Mouse (Mus musculus) heart, embryonic 16.5 days (tissue): ENCODE measurements at regions not wholly inside any gene's neighbourhood (a gene's known extent, or its start where the extent isn't known, plus 50 kb on each side); places are given as distances from the start of the nearest gene placed in this dataset.
A peak's percentile ranks its signal among the peaks of the same experiment; 100 is the strongest.

Experiments used
- ATAC-seq: fragments of 200-750 bp; cut with Nextera tagmentation; replicated peaks from 2 replicates; pipeline ENCODE4 v1.8.0; 2017; ENCODE audit warnings: moderate number of reproducible peaks; ENCODE audit not compliant: insufficient read depth, low FRiP score; ENCODE audit errors: extremely low read depth
- H3K27ac ChIP-seq: fragments of 300-500 bp; sonication (generic); 2 replicates; pipeline ENCODE4 v1.5.1; 2014; ENCODE audit warnings: mild to moderate bottlenecking, low read length, control low read depth, moderate library complexity
- H3K27me3 ChIP-seq: fragments of 300-500 bp; sonication (generic); 2 replicates; pipeline ENCODE4 v1.6.1; 2014; ENCODE audit warnings: low read length, mixed read lengths; ENCODE audit not compliant: control insufficient read depth, insufficient read depth
- H3K36me3 ChIP-seq: fragments of 300-500 bp; sonication (generic); 2 replicates; pipeline ENCODE4 v1.6.1; 2014; ENCODE audit not compliant: control insufficient read depth, insufficient read depth
- H3K4me1 ChIP-seq: fragments of 300-500 bp; sonication (generic); 2 replicates; pipeline ENCODE4 v1.6.1; 2014; ENCODE audit warnings: low read length, mixed read lengths; ENCODE audit not compliant: control insufficient read depth, insufficient read depth
- H3K4me2 ChIP-seq: fragments of 300-500 bp; sonication (generic); 2 replicates; pipeline ENCODE4 v1.6.1; 2014; ENCODE audit warnings: low read depth, mild to moderate bottlenecking, control low read depth, low read length
- H3K4me3 ChIP-seq: fragments of 300-500 bp; sonication (generic); 2 replicates; pipeline ENCODE4 v1.5.1; 2014; ENCODE audit warnings: mild to moderate bottlenecking, control low read depth, low read length
- H3K9ac ChIP-seq: fragments of 300-500 bp; sonication (generic); 2 replicates; pipeline ENCODE4 v1.6.1; 2014; ENCODE audit warnings: low read length, control low read depth
- H3K9me3 ChIP-seq: fragments of 300-500 bp; sonication (generic); replicated peaks from 2 replicates; pipeline ENCODE4 v1.6.1; 2016; ENCODE audit warnings: low read length; ENCODE audit not compliant: control insufficient read depth
- WGBS: fragments of 180-500 bp; shearing (Covaris S2); extraction: QIAGEN DNeasy Blood & Tissue Kit; methylation state at CpG from one replicate; pipeline ENCODE4 v1.1.7; 2014; 5-methylcytosine and 5-hydroxymethylcytosine counted together

DNA sequence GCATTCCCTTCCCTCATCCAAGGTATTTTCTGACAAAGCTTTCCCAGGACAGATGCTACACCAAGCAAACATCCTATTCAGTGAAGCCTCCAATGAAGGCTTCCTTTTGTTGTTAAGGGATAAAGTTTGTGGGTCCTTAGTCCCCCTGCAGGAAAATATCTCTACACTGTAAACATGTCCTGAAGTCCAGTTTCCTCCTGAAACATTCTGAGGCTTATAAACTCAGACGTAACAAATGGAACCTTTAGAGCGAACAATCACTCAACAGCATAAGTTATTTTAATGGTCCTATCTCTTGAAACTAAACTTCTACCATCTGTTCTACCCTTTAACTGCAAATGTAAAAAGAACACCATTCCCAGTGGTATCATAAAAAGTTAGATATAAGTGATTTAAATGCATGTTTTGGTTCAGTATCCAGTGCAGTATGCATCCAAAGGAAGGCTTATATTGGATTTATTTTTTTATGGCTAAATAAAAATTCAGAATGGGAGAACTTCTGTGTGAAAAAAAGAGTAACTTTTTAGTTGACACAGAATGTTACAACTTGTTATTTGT, 115.1 kb upstream of the Tapt1 start:
- H3K4me3 ChIP-seq, result no peak overlapping the region
- H3K27me3 ChIP-seq, result no peaks in the 10 kb centered on the region
- ATAC-seq, result no peak
- 72% methylated on average over 2 of the region's 2 CpGs for WGBS
- no peak overlapping the region for H3K9ac ChIP-seq
- no peak overlapping the region for H3K4me2 ChIP-seq
- no peaks in the 10 kb centered on the region for H3K4me1 ChIP-seq
- no peaks in the 10 kb centered on the region for H3K36me3 ChIP-seq
- H3K9me3 ChIP-seq, result no peaks in the 10 kb centered on the region
- H3K27ac ChIP-seq, result no peak overlapping the region

DNA sequence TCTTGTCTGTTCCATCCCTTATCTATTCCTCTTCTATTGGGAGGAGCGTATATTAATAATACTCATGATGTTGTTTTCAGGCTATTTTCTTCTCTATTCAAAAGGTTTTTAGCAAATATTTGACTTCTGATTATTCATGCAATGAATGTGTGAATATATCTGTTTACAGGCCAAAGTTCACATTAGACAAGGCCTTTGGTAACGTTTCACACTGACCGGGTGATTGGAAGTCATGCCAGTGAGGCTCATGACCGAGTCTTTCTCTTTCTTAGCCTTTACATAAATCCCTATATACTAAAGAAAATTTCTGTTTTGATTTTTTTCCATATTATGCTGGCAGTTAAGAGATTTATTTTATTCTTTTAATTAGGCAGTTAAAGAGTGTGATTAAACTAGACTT, 112.2 kb upstream of the Tapt1 start:
- Histone ChIP-seq H3K36me3 (no peaks in the 10 kb centered on the region), H3K27me3 (no peaks in the 10 kb centered on the region), H3K9me3 (no peaks in the 10 kb centered on the region), H3K4me2 (no peak overlapping the region), H3K9ac (no peak overlapping the region), H3K4me3 (no peak overlapping the region), H3K4me1 (no peaks in the 10 kb centered on the region), H3K27ac (no peak overlapping the region)
- no peak for ATAC-seq
- 81% methylated on average over 4 of the region's 4 CpGs for WGBS

GRCm38 (mm10) chr5:44335756-44336155, 109.3 kb upstream of the Tapt1 start:
- no peaks in the 10 kb centered on the region for H3K9me3 ChIP-seq
- H3K27me3 ChIP-seq, result no peaks in the 10 kb centered on the region
- H3K9ac ChIP-seq, result no peak overlapping the region
- no peak for ATAC-seq
- no peak overlapping the region for H3K4me3 ChIP-seq
- 79% methylated on average over 5 of the region's 5 CpGs for WGBS
- no peaks in the 10 kb centered on the region for H3K36me3 ChIP-seq
- no peaks in the 10 kb centered on the region for H3K4me1 ChIP-seq
- no peak overlapping the region for H3K4me2 ChIP-seq
- no peak overlapping the region for H3K27ac ChIP-seq

GRCm38 (mm10) chr5:44319626-44320025, 93.2 kb upstream of the Tapt1 start:
- Histone ChIP-seq H3K4me3 (no peak overlapping the region), H3K4me1 (no peaks in the 10 kb centered on the region), H3K36me3 (no peaks in the 10 kb centered on the region), H3K27ac (no peak overlapping the region), H3K9ac (no peak overlapping the region), H3K9me3 (no peaks in the 10 kb centered on the region), H3K27me3 (no peaks in the 10 kb centered on the region), H3K4me2 (no peak overlapping the region)
- ATAC-seq, result no peak
- WGBS, result 81% methylated on average over 1 of the region's 1 CpGs

DNA sequence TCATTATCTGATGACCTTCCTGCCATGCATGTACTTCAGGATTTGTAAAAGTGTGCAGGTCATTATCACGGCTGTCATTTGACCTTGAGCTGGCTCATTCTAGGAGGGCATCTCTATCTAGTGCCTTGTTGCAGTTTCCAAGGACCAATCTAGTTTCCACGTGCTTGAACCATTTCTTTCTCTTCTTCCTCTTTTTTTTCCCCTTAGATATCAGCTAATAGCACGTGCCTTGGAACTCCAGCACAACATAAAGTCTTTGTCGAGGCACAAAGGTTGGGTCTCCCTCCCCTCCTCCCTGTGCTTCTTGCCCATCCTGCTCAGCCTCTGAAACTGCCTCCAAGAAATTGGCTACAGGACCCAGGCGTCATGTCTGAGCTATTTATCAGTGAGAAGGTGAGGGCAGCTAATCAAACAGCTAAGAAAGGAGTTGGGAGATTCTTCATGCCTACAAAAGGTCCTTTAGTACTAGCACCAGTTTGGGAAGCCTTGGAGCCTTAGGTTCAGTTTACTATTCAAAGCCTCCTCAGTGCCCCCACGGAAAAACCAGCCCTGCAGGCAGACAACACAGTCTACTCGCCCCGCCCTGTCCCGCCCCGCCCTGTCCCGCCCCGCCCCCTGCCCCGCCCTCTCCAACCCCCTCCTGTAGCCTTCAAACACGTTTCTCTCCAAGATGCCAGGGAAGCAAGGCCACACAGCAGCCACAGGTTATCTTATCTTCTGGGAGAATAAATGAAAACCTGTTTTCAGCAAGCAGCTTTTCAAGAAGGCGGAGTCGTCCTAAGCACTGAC, 80.5 kb upstream of the Tapt1 start:
- 10% methylated on average over 16 of the region's 16 CpGs for WGBS
- no peak overlapping the region for H3K4me3 ChIP-seq
- 0 out of 2 replicates have a peak, but pooled peaks cover 2% of the 10 kb centered on the region for H3K4me1 ChIP-seq

DNA sequence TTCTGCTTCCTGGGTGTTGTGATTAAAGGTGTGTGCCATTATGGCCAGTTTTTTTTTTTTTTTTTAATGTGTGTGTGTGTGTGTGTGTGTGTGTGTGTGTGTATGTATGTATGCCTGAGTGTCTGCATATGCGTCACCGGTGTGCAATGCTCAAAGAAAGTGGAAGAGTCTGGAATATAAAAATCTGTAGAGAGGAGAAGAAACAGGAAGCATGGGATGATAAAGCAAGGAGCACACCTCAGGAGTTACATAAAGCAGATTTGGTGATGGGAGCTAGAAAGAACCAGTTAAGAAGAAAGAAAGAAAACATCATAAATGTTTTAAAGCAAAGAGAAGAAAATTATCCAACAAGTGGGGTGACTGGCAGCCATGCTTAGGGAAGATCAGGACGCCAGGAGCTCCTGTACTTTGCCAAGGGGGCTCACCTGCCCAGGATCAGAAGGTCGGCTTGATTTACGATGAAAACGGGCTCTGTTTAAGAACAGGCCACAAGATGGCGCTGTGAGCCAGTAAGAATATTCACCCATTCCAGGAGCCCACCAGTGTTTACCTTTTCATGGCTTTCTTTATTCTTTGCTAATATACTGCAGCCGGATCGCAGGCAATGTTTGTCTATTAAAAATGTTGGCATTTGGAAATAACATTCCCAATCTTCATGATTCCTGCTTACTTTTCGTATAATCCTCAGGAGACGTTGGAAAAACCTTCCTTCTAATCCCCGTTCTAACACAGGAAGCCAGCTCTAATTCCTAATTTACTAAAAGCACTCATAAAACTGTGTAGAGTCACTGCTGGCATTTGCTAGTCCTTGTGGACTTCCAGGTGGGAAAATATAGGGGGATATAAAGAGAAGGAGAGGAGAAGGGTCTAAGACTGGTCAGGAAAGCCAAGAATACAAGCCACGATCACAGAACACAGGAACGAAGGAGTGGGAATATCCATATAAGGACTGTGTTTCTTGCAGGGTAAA, 77.7 kb upstream of the Tapt1 start:
- Histone ChIP-seq H3K4me1 (0 out of 2 replicates have a peak, but pooled peaks cover 2% of the 10 kb centered on the region), H3K27me3 (peaks cover 5% of the 10 kb centered on the region; the same call in 1 of the 2 replicates), H3K4me2 (no peak overlapping the region), H3K9me3 (no peaks in the 10 kb centered on the region), H3K36me3 (no peaks in the 10 kb centered on the region), H3K9ac (no peak overlapping the region), H3K27ac (no peak overlapping the region), H3K4me3 (no peak overlapping the region)
- 32% methylated on average over 14 of the region's 14 CpGs for WGBS
- no peak for ATAC-seq

More for the DNA sequence above, 80.5 kb upstream of the Tapt1 start:
- Histone ChIP-seq H3K4me2 (peak overlapping the region; percentile 45), H3K27me3 (peaks cover 5% of the 10 kb centered on the region; the same call in 1 of the 2 replicates), H3K9me3 (no peaks in the 10 kb centered on the region), H3K27ac (no peak overlapping the region), H3K9ac (no peak overlapping the region), H3K36me3 (no peaks in the 10 kb centered on the region)
- ATAC-seq, result no peak

GRCm38 (mm10) chr5:44284384-44284783, 58.0 kb upstream of the Tapt1 start:
- Histone ChIP-seq H3K27ac (no peak overlapping the region), H3K4me2 (no peak overlapping the region), H3K9me3 (no peaks in the 10 kb centered on the region), H3K4me1 (no peaks in the 10 kb centered on the region), H3K9ac (no peak overlapping the region), H3K4me3 (no peak overlapping the region), H3K27me3 (no peaks in the 10 kb centered on the region), H3K36me3 (no peaks in the 10 kb centered on the region)
- no peak for ATAC-seq
- 11% methylated on average over 5 of the region's 5 CpGs for WGBS
